Mouse (Mus musculus) mouse trophoblast stem cell (cell line): Measurements from ENCODE around the gene St14.
"Not testable (repeated sequence)": the region's sequence is repeated elsewhere in the genome, so short reads cannot be mapped to it uniquely, and the experiment has no call there.

Source experiments
- in situ Hi-C, 2 experiments: fragments of 300-500 bp; cut with MseI, MboI; formaldehyde crosslinking; loops; 2 replicates in 1 of 2; 3 replicates in 1 of 2; pipeline ENCODE4 v1.15.1; 2025

Gene St14

DNA sequence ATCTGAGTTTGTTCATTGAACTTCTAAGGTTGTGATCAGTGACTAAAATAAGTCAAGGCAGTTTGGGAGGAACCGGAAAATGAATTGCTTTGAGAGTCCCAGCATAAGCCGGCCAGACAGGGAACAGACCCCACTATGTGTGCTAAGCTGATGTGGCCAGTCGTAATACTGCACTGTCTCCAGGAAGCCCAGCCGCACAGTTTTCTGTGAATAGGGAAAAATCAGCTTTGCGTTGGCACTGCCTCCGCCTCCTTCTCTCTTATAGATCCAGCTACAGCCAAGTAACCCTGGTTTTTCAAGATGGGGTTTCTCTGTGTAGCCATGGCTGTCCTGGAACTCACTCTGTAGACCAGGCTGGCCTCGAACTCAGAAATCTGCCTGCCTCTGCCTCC is 44.9 kb downstream of the St14 start:
- in situ Hi-C loops = loop anchor here (5.0 to 10.0 kb wide), 2 partner anchors 144 to 612 kb away; partner anchors contain the start of gene Adamts8 (in 1 of the 2)

GRCm38 (mm10) chr9:31086085-31086753 is 45.4 kb downstream of the St14 start:
- in situ Hi-C loops = loop anchor here (5.0 to 10.0 kb wide), 2 partner anchors 144 to 611 kb away; partner anchors contain the start of gene Adamts8 (in 1 of the 2)

- in situ Hi-C loops = loop anchor here (5.0 to 10.0 kb wide), 2 partner anchors 143 to 611 kb away; partner anchors contain the start of gene Adamts8 (in 1 of the 2)
Measured at GRCm38 (mm10) chr9:31085556-31085955, 46.1 kb downstream of the St14 start.

- in situ Hi-C loops = loop anchor here (5.0 to 10.0 kb wide), 2 partner anchors 140 to 608 kb away; partner anchors contain the start of gene Adamts8 (in 1 of the 2)
Measured at GRCm38 (mm10) chr9:31082771-31083170, 48.9 kb downstream of the St14 start.

DNA sequence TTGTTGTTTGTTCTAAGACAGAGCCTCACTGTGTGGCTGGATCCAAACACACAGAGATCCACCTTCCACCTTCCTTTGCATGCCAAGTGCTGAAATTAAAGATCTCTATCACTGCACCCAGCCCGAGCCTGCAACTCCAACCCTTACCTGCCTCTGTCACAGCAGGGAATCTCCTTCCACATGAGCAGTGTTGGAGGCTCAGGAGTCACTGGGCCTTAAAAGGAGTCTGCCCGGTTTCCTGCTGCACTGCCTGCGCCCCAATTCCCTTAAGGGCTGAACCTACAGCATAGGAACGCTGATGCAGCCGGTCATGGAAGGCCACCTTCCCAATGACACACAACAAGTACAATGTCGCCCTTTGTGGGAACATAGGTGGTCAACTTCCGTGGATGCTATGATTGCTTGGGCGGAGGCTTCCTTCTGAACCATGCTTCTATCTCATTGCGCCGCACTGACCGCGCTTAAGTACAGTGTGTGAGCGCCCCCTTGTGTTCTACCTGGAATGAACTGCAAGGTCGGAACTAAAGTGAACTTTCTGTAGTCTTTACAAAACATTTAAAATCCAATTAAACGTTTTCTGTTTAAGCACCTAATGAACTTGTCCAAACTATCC is 49.5 kb downstream of the St14 start:
- in situ Hi-C loops = loop anchor here (5.0 to 10.0 kb wide), 2 partner anchors 140 to 607 kb away; partner anchors contain the start of gene Adamts8 (in 1 of the 2)

DNA sequence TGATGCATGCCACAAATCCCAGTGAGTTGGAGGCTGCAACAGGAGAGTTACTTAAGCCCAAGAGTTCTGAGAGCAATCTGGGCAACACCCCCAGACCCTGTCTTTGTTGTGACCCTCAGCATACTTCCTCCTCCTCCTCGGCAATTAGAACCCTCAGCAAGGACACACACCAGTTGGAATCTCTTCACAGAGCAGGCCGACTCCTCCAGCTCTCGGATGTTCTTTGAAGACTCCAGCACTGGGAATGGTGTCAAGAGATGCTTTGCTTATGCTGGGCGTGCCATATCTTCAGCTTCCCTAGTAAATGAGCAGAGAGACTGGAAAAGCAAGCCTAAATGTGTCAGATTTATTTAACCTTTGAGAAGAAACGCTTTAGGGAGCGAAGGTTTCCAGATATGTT is 50.9 kb downstream of the St14 start:
- in situ Hi-C loops = loop anchor here (5.0 to 10.0 kb wide), 2 partner anchors 138 to 606 kb away; partner anchors contain the start of gene Adamts8 (in 1 of the 2)

GRCm38 (mm10) chr9:31074836-31075235 is 56.8 kb downstream of the St14 start:
- in situ Hi-C loops = no loop called here

DNA sequence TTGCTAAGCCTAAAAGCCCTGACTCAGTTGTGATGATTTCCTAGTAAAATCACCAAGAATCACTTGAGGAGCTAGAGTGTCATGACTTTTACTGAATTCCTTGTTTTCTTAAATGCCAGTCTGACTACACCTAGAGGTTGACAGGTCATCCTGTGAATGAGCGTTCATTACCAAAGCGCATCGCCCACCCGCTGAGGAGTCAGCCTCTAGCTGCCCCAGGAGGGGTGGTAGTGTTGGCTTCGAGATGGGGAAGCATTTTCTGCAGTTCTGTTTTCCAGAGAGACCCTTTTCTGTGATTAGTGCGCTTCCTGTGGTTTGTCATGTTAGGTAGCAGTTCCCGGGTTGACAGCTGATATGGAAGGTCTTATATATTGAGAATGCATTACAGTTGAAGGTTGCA is 57.9 kb downstream of the St14 start:
- in situ Hi-C loops = no loop called here

GRCm38 (mm10) chr9:31072256-31072655 is 59.4 kb downstream of the St14 start:
- in situ Hi-C loops = no loop called here

DNA sequence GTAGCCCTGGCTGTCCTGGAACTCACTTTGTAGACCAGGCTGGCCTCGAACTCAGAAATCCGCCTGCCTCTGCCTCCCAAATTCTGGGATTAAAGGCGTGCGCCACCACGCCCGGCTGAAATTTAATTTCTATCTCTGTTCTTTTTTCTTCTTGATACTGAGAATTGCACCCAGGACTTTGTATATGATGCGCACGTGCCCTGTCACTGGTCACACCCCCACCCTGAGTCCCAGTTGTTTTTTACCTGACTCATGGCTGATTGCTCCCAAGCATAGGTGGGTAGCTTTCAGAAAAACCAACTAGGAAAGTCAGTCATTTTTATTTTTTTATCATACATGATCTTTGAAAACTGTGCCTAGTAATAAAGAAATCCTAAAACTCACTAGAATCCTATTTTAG is 60.9 kb downstream of the St14 start:
- in situ Hi-C loops = no loop called here

- in situ Hi-C loops = no loop called here
Measured at GRCm38 (mm10) chr9:31058723-31059122, 72.9 kb downstream of the St14 start.

DNA sequence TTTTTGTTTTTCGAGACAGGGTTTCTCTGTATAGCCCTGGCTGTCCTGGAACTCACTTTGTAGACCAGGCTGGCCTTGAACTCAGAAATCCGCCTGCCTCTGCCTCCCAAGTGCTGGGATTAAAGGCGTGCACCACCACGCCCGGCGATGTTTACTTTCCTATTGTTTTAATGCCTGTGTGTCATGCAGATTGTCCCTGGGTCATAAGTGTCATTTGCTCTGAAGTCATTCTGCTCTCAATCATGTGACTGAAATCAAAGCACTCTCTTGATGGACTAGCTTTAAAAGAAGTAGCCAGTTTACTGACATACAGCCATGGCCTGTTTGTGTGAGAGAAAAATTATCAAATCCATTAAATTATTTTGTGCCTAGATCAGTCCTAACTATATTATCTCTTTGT is 80.1 kb downstream of the St14 start:
- in situ Hi-C loops = not testable (repeated sequence)

DNA sequence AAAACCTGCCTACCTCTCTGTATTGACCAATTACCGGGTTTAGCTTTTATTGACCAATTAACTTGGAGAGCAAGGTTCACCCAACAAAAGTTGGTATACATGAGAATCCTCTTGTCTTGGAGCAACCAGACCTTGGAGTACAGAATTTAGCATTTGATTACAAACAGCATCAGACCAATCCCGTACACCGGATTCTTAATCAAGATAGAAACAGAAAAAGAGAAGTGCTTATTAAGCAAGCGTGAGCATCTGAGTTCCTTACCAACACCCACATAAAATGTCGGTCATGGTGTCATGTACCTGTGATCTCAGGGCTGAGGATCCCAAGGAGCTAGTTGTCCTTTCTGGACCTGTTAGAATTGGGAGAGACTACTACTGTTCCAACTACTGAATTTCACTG is 81.4 kb downstream of the St14 start:
- in situ Hi-C loops = no loop called here
